Mouse (Mus musculus) liver, adult 2 months (tissue): ENCODE results near the gene Ptprm.

Experiments used
- CTCF ChIP-seq: fragments of 200-500 bp; IDR thresholded peaks from 2 replicates; pipeline ENCODE4 v1.5.1; 2011; ENCODE audit warnings: low read depth, low read length, control low read depth
- POLR2A ChIP-seq: fragments of 200-500 bp; IDR thresholded peaks from 2 replicates; pipeline ENCODE4 v1.6.1; 2011; ENCODE audit warnings: low read length, control low read depth; ENCODE audit not compliant: insufficient read depth; ENCODE audit errors: extremely low read depth

GRCm38 (mm10) chr17:66699896-66700295 is 654.4 kb downstream of the Ptprm start:
- TF ChIP-seq CTCF (no peak), POLR2A (no peak)
